Mouse (Mus musculus) heart, postnatal 0 days (tissue): ENCODE results near the gene Gm9513. TPM values are rescaled to one million over a fixed set of nuclear protein-coding genes. Genes with fewer than 3 reads are reported as not detected.

ENCODE experiments used
- ATAC-seq: fragments of 200-750 bp; cut with Nextera tagmentation; 2 replicates; pipeline ENCODE4 v1.8.0; 2017; ENCODE audit warnings: low read depth, moderate number of reproducible peaks, moderate library complexity; ENCODE audit not compliant: insufficient read depth
- DNase-seq: peaks from one replicate; pipeline ENCODE4 v3.0.0-alpha.2; 2016; ENCODE audit warnings: low spot score
- H3K27ac ChIP-seq: fragments of 300-500 bp; sonication (generic); 2 replicates; pipeline ENCODE4 v1.5.1; 2014; ENCODE audit warnings: low read depth, mild to moderate bottlenecking
- H3K27me3 ChIP-seq: fragments of 300-500 bp; sonication (generic); 2 replicates; pipeline ENCODE4 v1.6.1; 2014; ENCODE audit warnings: low read length, mixed read lengths; ENCODE audit not compliant: control insufficient read depth, insufficient read depth
- H3K36me3 ChIP-seq: fragments of 300-500 bp; sonication (generic); replicated peaks from 2 replicates; pipeline ENCODE4 v1.6.1; 2014; ENCODE audit warnings: low read length, mixed read lengths; ENCODE audit not compliant: control insufficient read depth, insufficient read depth
- H3K4me1 ChIP-seq: fragments of 300-500 bp; sonication (generic); 2 replicates; pipeline ENCODE4 v1.6.1; 2014; ENCODE audit warnings: antibody characterized with exemption; ENCODE audit not compliant: control insufficient read depth, insufficient read depth
- H3K4me2 ChIP-seq: fragments of 300-500 bp; sonication (generic); 2 replicates; pipeline ENCODE4 v1.6.1; 2014; ENCODE audit warnings: low read depth, mild to moderate bottlenecking, low read length, moderate library complexity
- H3K4me3 ChIP-seq: fragments of 300-500 bp; sonication (generic); 2 replicates; pipeline ENCODE4 v1.5.1; 2014; ENCODE audit warnings: low read depth, low read length
- H3K9ac ChIP-seq: fragments of 300-500 bp; sonication (generic); replicated peaks from 2 replicates; pipeline ENCODE4 v1.6.1; 2014; ENCODE audit warnings: low read depth, low read length, mixed read lengths
- H3K9me3 ChIP-seq: fragments of 300-500 bp; sonication (generic); replicated peaks from 2 replicates; pipeline ENCODE4 v1.6.1; 2016; ENCODE audit warnings: low read length; ENCODE audit not compliant: control insufficient read depth
- CTCF ChIP-seq: IDR thresholded peaks from 2 replicates; pipeline ENCODE4 v1.5.1; 2016; ENCODE audit warnings: antibody characterized with exemption, control low read depth, low read depth
- EP300 ChIP-seq: IDR thresholded peaks from 2 replicates; pipeline ENCODE4 v1.6.1; 2016; ENCODE audit warnings: antibody characterized with exemption, low read depth
- WGBS: fragments of 180-500 bp; shearing (Covaris S2); extraction: QIAGEN DNeasy Blood & Tissue Kit; methylation state at CpG from one replicate; pipeline ENCODE4 v1.1.7; 2014; 5-methylcytosine and 5-hydroxymethylcytosine counted together
- polyA plus RNA-seq: library from polyadenylated mRNA; unstranded; fragments of >200 nt; fragmentation: Nextera tagmentation; extraction: Ambion mirVana; gene quantifications from 2 replicates; pipeline ENCODE4 v1.2.1, GENCODE M21; 2015
- total RNA-seq: library from RNA; depleted of rRNA; stranded (reverse); fragments of >200 nt; gene quantifications from 2 replicates; pipeline ENCODE4 v1.2.3, GENCODE M21; 2014; ENCODE audit warnings: low replicate concordance; rRNA removed

The Gm9513 gene
- total and polyA plus RNA-seq, 2 experiments from 2014 or later, result not detected

GRCm38 (mm10) chr9:36504211-36504610 is 28.8 kb downstream of the Gm9513 start:
- no peak overlapping the region for H3K27ac ChIP-seq
- H3K36me3 ChIP-seq, result no peaks in the 10 kb centered on the region
- WGBS, result 60% methylated on average over 5 of the region's 5 CpGs
- no peak overlapping the region for H3K4me2 ChIP-seq
- H3K9ac ChIP-seq, result no peak overlapping the region
- TF ChIP-seq EP300 (no peak), CTCF (no peak)
- H3K4me1 ChIP-seq, result no peaks in the 10 kb centered on the region
- H3K27me3 ChIP-seq, result no peaks in the 10 kb centered on the region
- H3K4me3 ChIP-seq, result no peak overlapping the region
- no peak for DNase-seq
- no peak for ATAC-seq
- H3K9me3 ChIP-seq, result 0 out of 2 replicates have a peak, but pooled peaks cover 14% of the 10 kb centered on the region

Other genes with a start within 250 kb of the Gm9513 start
- not detected in 2 replicates for gene Gm7257, start 43.8 kb upstream of the Gm9513 start, total RNA-seq
- gene Gm7257, start 43.8 kb upstream of the Gm9513 start, polyA plus RNA-seq, result not detected in 2 replicates
- gene Gm5615, start 66.3 kb downstream of the Gm9513 start, total RNA-seq, result not detected in 2 replicates
- not detected in 2 replicates for gene Gm5615, start 66.3 kb downstream of the Gm9513 start, polyA plus RNA-seq
- not detected in 2 replicates for gene Gm17689, start 107.0 kb downstream of the Gm9513 start, total RNA-seq
- gene Gm17689, start 107.0 kb downstream of the Gm9513 start, polyA plus RNA-seq, result not detected in 2 replicates
- not detected in 2 replicates for gene A630095E13Rik, start 167.7 kb downstream of the Gm9513 start, total RNA-seq
- not detected in 2 replicates for gene A630095E13Rik, start 167.7 kb downstream of the Gm9513 start, polyA plus RNA-seq
- gene Acrv1, start 217.6 kb downstream of the Gm9513 start, total RNA-seq, result not detected in 2 replicates
- not detected in 2 replicates for gene Acrv1, start 217.6 kb downstream of the Gm9513 start, polyA plus RNA-seq